Mouse (Mus musculus) ES-Bruce4 (cell line): Measurements from ENCODE around the gene Mcfd2.

Experiments
- CTCF ChIP-seq: IDR thresholded peaks from one replicate; pipeline ENCODE4 v1.8.1; 2011; ENCODE audit warnings: low read depth, low read length
- EP300 ChIP-seq: IDR thresholded peaks from 2 replicates; pipeline ENCODE4 v1.6.1; 2011; ENCODE audit warnings: low read depth, low read length; ENCODE audit not compliant: insufficient read depth
- POLR2A ChIP-seq: IDR thresholded peaks from one replicate; pipeline ENCODE4 v1.8.1; 2011; ENCODE audit warnings: low read length; ENCODE audit not compliant: insufficient read depth

GRCm38 (mm10) chr17:87210525-87210924, 55.2 kb downstream of the Mcfd2 start:
- TF ChIP-seq EP300 (no peak), CTCF (no peak), POLR2A (no peak)
